Mouse (Mus musculus) small intestine, adult 2 months (tissue): ENCODE data around the gene Cacna1a.

Source experiments
- CTCF ChIP-seq: fragments of 200-500 bp; IDR thresholded peaks from 2 replicates; pipeline ENCODE4 v1.5.1; 2012; ENCODE audit warnings: low read depth, mild to moderate bottlenecking, control low read depth, inconsistent platforms, low read length, moderate library complexity, mixed read lengths; ENCODE audit not compliant: insufficient replicate concordance, insufficient read length; ENCODE audit errors: extremely low read depth
- POLR2A ChIP-seq: fragments of 200-500 bp; IDR thresholded peaks from 2 replicates; pipeline ENCODE4 v1.6.1; 2012; ENCODE audit warnings: low read depth, mild to moderate bottlenecking, control low read depth, inconsistent platforms, low read length, moderate library complexity

- TF ChIP-seq POLR2A (no peak), CTCF (no peak)
These were observed 23.0 kb upstream of the Cacna1a start for GRCm38 (mm10) chr8:84365197-84365596.
